Mouse (Mus musculus) liver, embryonic 12.5 days (tissue): ENCODE data around the gene Tspan31. TPM values are rescaled to one million over a fixed set of nuclear protein-coding genes. Genes with fewer than 3 reads are reported as not detected.

ENCODE experiments used
- ATAC-seq: fragments of 200-750 bp; cut with Nextera tagmentation; 2 replicates; pipeline ENCODE4 v1.8.0; 2017; ENCODE audit warnings: moderate number of reproducible peaks, mild to moderate bottlenecking, moderate library complexity
- H3K27ac ChIP-seq: fragments of 300-500 bp; sonication (generic); 2 replicates; pipeline ENCODE4 v1.5.1; 2016; ENCODE audit warnings: mild to moderate bottlenecking
- H3K27me3 ChIP-seq: fragments of 300-500 bp; sonication (generic); replicated peaks from 2 replicates; pipeline ENCODE4 v1.6.1; 2016; ENCODE audit warnings: mild to moderate bottlenecking, moderate library complexity
- H3K36me3 ChIP-seq: fragments of 300-500 bp; sonication (generic); 2 replicates; pipeline ENCODE4 v1.6.1; 2016; ENCODE audit warnings: mild to moderate bottlenecking, moderate library complexity
- H3K4me1 ChIP-seq: fragments of 300-500 bp; sonication (generic); 2 replicates; pipeline ENCODE4 v1.6.1; 2016
- H3K4me2 ChIP-seq: fragments of 300-500 bp; sonication (generic); 2 replicates; pipeline ENCODE4 v1.6.1; 2016; ENCODE audit warnings: mild to moderate bottlenecking, moderate library complexity
- H3K4me3 ChIP-seq: fragments of 300-500 bp; sonication (generic); 2 replicates; pipeline ENCODE4 v1.5.1; 2016; ENCODE audit warnings: mild to moderate bottlenecking, moderate library complexity
- H3K9ac ChIP-seq: fragments of 300-500 bp; sonication (generic); 2 replicates; pipeline ENCODE4 v1.6.1; 2016; ENCODE audit warnings: mild to moderate bottlenecking, moderate library complexity
- H3K9me3 ChIP-seq: fragments of 300-500 bp; sonication (generic); replicated peaks from 2 replicates; pipeline ENCODE4 v1.6.1; 2016; ENCODE audit warnings: mild to moderate bottlenecking, moderate library complexity
- WGBS: fragments of 180-500 bp; shearing (Covaris S2); methylation state at CpG from one replicate; pipeline ENCODE4 v1.1.7; 2016; ENCODE audit not compliant: insufficient replicate concordance; 5-methylcytosine and 5-hydroxymethylcytosine counted together
- polyA plus RNA-seq: library from polyadenylated mRNA; unstranded; fragments of >200 nt; fragmentation: Nextera tagmentation; extraction: Ambion mirVana; gene quantifications from 2 replicates; pipeline ENCODE4 v1.2.1, GENCODE M21; 2016

Gene Tspan31
- 75.2 and 81.9 TPM in 2 replicates for polyA plus RNA-seq

DNA sequence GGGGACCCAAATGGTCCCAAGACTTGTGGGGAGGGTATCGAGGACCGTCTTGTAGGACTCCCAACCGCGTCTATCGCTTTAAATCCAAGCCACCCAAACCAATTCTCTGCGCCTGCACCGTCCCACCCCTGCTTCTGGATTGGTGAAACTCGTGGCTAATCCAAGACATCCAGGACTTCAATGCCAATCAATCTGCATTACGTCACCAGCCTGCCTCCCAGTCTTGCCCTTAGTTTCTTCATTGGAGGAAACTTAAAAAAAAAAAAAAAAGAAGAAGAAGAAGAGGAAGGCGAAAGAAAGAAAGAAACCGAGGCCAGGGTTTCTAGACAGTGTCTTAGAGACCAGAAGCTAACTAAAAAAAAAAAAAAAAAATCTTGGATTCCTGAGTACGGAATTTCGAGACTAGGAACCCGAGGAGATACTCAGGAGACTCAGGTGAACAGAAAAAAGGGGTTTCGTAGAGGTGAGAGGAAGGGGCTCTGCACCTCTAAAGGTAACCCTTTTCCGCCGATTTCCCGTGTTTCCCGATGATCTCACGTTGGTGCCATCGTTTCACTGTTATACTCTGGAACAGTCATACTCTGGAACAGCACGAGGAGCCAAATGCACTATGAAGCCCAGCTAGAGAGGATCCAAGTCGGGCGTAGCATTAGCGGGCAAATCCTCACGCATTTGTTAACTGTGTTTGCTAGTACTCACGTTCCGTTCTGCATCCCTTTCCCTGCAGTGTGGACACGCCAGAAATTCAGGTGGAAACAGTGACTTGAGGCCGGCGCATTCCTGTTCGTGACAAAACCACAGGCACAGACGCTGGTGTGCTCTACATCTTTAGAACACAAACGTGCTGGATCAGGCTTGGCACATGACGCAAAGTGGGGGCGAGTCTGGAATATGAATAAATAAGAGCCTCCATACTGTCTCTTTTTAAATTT is at the start of gene Tspan31:
TSS of gene Tspan31 (minus strand) at position 75 of the 932 bp plus-strand sequence.
- Histone ChIP-seq H3K27me3 (peaks cover 6% of the 10 kb centered on the region), H3K4me2 (peak within 1 kb of the TSS; percentile 79), H3K9me3 (no peaks in the 10 kb centered on the region), H3K4me1 (peaks cover 52% of the 10 kb centered on the region), H3K4me3 (peak within 1 kb of the TSS; percentile 76), H3K27ac (peak within 1 kb of the TSS; percentile 80), H3K9ac (peak within 1 kb of the TSS; percentile 78), H3K36me3 (peaks cover 34% of the 10 kb centered on the region)
- ATAC-seq = peak; percentile 85
- 1% methylated on average over 36 of the region's 36 CpGs for WGBS

DNA sequence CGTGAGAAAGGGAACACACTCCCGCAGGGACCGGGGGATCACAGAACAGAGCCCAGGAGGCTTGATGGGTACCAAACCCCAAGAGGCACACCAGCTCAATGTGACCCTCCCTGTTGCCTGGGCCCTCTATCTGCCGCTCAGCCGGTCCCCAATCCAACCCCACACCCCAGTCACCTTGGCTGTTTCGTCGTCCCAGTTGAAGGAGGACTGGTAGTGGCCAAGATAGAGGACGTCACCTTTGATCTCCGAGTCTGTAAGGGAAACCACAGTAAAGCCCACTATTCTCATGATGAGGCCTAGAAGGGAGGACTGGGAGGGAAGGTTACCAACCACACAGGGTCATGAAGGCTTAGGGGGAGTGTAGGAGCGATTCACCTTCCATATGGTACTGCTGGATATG is 49.2 kb upstream of the Tspan31 start:
- H3K27ac ChIP-seq = no peak overlapping the region
- no peak overlapping the region for H3K9ac ChIP-seq
- no peak overlapping the region for H3K4me2 ChIP-seq
- no peaks in the 10 kb centered on the region for H3K9me3 ChIP-seq
- WGBS = 91% methylated on average over 10 of the region's 10 CpGs
- peaks cover 35% of the 10 kb centered on the region for H3K4me1 ChIP-seq
- H3K36me3 ChIP-seq = peaks cover 48% of the 10 kb centered on the region
- no peak overlapping the region for H3K4me3 ChIP-seq
- ATAC-seq = no peak
- no peaks in the 10 kb centered on the region for H3K27me3 ChIP-seq

DNA sequence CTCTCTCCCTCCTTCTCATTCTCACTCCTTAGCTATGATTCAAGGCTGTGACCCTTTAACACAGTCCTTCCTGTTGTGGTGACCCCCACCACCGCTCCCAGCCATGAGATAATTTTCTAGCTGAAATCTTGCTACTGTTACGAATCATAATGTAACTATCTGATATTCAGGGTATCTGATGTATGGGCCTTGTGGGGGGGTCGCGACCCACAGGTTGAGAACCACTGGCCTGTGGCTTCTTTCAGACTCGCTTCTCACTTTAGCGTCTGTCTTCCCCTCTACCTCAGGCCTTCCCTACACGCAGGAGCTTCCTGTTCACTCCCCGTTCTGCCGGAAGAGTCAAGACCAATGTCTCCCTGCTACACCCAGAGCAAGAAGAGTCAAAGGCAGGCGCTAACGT is 48.4 kb upstream of the Tspan31 start:
- H3K9ac ChIP-seq = no peak overlapping the region
- no peaks in the 10 kb centered on the region for H3K27me3 ChIP-seq
- no peak for ATAC-seq
- no peak overlapping the region for H3K4me2 ChIP-seq
- no peaks in the 10 kb centered on the region for H3K9me3 ChIP-seq
- peaks cover 55% of the 10 kb centered on the region for H3K36me3 ChIP-seq
- WGBS = 85% methylated on average over 11 of the region's 11 CpGs
- H3K4me1 ChIP-seq = peaks cover 31% of the 10 kb centered on the region
- no peak overlapping the region for H3K4me3 ChIP-seq
- no peak overlapping the region for H3K27ac ChIP-seq

DNA sequence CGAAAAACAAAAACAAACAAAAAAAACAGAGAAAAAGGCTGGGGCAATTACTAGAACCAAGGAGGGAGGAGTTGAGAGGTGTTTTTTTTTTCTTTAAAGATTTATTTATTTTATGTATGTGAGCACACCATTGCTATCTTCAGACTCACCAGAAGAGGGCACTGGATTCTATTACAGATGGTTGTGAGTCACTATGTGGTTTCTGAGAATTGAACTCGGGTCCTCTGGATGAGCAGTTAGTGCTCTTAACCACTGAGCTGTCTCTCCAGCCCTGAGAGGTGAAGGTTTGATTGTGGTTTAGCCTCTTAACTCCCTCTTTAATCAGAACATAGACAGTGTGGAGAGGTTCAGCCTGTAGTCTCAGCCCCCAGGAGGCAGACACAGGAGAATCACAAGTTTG is 45.0 kb upstream of the Tspan31 start:
- Histone ChIP-seq H3K4me3 (no peak overlapping the region), H3K36me3 (peaks cover 78% of the 10 kb centered on the region), H3K4me1 (peaks cover 4% of the 10 kb centered on the region), H3K9me3 (no peaks in the 10 kb centered on the region), H3K27ac (no peak overlapping the region), H3K27me3 (no peaks in the 10 kb centered on the region), H3K9ac (no peak overlapping the region), H3K4me2 (no peak overlapping the region)
- no peak for ATAC-seq
- WGBS = 53% methylated on average over 2 of the region's 2 CpGs

DNA sequence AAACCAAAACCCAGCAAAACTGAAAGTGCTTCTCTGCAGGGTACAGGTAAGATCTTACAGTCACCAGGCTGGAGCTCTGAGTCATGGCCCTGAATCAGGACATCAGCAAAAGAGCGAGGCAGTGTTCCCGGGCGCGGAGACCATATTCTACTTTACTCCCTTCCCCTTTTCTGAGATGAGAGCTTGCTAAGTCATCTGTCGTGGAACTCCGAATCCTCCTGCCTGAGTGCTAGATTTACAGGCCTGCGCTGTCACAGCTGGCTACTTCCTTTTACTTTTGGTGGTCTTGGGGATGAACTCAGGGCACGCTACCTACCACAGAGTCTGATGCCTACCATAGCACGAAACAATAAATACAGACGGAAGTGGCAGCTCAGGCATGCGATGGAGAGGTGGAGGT is 44.3 kb upstream of the Tspan31 start:
- WGBS = 76% methylated on average over 11 of the region's 11 CpGs
- no peak for ATAC-seq
- Histone ChIP-seq H3K4me2 (no peak overlapping the region), H3K4me3 (no peak overlapping the region), H3K27me3 (no peaks in the 10 kb centered on the region), H3K27ac (no peak overlapping the region), H3K9me3 (no peaks in the 10 kb centered on the region), H3K36me3 (peaks cover 75% of the 10 kb centered on the region), H3K9ac (no peak overlapping the region), H3K4me1 (peaks cover 4% of the 10 kb centered on the region; the same call in 1 of the 2 replicates)

DNA sequence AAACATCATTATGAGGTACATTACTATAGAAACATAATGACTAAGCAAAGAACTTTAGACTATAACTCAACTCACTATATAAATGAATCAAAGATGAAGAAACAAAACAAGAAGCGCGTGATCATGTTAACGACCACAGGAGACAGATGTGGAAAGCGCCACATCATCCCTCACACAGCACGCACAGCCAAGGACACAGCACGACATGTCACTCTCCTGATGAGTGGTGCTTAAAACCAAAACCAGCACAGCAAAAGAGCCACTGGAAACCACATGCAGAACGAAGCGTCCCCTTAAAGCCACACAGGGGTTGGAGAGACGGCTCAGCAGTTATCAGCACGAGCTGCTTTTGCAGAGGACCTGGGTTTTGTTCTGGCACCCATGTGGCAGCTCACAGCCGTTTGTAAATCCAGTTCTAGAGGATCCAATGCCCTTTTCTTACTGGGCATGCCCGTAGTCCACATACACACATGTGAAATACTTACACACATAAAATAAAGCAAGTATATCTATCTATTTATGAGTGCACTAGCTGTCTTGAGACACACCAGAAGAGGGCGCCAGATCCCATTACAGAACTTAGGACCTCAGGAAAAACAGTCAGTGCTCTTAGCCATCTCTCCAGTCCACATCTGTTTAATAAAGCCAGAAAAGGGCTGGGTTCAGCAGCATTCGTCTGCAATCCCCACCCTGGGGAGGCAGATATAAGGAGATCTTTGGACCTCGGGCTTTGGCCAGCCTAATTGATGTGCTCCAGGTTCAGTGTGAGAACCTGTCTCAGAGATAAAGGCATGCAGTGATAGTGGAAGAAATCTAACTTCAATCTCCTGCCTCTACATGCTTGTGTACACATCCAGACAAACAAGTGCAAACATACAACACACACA is 41.2 kb upstream of the Tspan31 start:
- Histone ChIP-seq H3K9ac (no peak overlapping the region), H3K9me3 (no peaks in the 10 kb centered on the region), H3K4me3 (no peak overlapping the region), H3K4me2 (no peak overlapping the region), H3K27ac (no peak overlapping the region), H3K27me3 (no peaks in the 10 kb centered on the region), H3K4me1 (peaks cover 27% of the 10 kb centered on the region), H3K36me3 (peaks cover 58% of the 10 kb centered on the region)
- ATAC-seq = no peak
- WGBS = 71% methylated on average over 15 of the region's 15 CpGs

DNA sequence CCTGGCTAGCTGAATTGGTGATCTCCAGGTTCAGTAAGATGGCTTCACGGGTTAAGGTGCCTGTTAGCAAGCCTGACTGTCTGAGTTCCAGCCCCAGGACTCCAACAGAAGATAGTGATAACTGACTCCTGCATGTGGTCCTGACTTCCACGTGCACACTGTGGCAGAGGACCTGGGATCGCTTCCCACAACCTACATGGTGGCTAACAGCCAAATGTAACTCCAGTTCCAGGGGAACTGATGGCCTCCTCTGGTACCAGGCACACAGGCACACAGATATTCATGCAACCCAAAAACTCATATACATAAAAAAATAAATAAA is 38.2 kb upstream of the Tspan31 start:
- H3K36me3 ChIP-seq = peaks cover 49% of the 10 kb centered on the region
- H3K27me3 ChIP-seq = no peaks in the 10 kb centered on the region
- no peak overlapping the region for H3K9ac ChIP-seq
- peak overlapping the region; percentile 49 for H3K4me2 ChIP-seq
- H3K27ac ChIP-seq = peak overlapping the region; percentile 59
- ATAC-seq = peak; percentile 61
- no peak overlapping the region for H3K4me3 ChIP-seq
- no peaks in the 10 kb centered on the region for H3K9me3 ChIP-seq
- peaks cover 39% of the 10 kb centered on the region for H3K4me1 ChIP-seq
- 34% methylated on average over 3 of the region's 3 CpGs for WGBS

DNA sequence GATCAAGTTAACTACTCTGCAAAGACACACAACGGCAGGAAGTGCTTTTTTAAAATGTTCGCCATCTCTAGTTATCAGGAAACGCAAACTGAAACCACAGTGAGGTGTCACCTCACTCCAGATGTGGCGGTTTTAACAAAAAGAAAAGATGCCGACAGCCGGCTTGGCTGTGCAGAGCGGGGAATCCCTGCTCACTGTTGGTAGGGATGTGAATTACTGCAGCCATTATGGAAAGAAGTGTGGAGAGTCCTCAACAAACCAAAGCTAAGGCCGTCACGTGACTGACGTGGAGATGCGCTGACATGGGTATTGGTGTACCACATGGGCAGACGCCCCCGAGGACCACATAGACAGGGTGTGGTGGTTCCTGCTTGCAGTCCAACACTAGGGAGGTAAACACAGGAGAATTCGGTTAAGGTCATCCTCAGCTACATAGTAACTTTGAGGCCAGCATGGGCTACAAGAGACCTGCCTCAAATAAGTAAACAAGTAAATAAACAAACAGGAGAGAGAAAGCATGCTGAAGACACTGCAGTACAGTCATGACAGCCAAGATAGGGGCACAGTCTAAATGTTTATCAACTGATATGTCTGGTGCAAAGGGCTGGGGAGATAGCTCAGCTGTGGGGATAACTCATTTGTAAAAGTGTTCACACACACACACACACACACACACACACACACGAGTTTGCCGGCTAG is 37.6 kb upstream of the Tspan31 start:
- peak; percentile 82 for ATAC-seq
- peaks cover 43% of the 10 kb centered on the region for H3K4me1 ChIP-seq
- H3K27ac ChIP-seq = peak overlapping the region; percentile 59
- no peaks in the 10 kb centered on the region for H3K9me3 ChIP-seq
- peak overlapping the region; percentile 49 for H3K4me2 ChIP-seq
- 35% methylated on average over 16 of the region's 16 CpGs for WGBS
- H3K9ac ChIP-seq = no peak overlapping the region
- no peak overlapping the region for H3K4me3 ChIP-seq
- peaks cover 44% of the 10 kb centered on the region for H3K36me3 ChIP-seq
- no peaks in the 10 kb centered on the region for H3K27me3 ChIP-seq

DNA sequence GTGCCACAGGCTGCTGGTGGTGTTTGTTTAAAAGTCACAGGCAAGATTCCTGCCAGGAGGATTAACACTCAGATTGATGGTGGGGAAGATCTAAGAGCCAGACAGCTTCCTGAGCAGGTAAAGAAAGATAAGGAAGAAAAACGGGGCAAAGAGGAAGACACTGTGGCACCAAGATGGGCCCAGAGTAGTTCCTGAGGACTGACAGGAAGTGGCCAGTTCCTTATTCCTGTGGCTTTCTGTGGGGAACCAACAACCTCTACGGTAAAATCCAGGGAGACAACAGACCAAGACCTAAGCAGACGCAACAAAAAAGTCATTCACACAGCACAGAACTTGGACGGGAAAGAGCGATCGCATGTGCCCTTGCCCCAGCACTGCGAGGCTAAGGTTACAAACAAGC is 33.6 kb upstream of the Tspan31 start:
- 26% methylated on average over 7 of the region's 7 CpGs for WGBS
- ATAC-seq = no peak

DNA sequence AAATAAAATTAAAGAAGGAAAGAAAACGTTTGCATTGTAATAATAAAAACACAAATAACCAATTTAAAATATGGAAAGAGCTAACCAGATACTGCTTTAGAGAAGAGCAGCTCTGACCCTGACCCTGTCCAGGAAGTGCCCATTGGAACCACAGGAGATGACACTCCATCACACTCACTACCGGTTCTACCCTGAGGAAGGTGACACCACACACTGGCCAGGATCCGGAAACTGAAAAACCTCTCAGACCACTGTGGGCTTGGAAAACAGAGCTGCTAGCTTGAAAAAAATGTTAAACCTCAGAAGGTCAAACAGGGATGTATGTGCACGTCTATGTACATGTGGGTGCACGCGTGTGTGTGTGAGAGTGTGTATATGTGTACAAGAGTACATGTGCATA is 31.1 kb upstream of the Tspan31 start:
- H3K27ac ChIP-seq = no peak overlapping the region
- no peak overlapping the region for H3K4me3 ChIP-seq
- no peak overlapping the region for H3K4me2 ChIP-seq
- WGBS = 52% methylated on average over 6 of the region's 6 CpGs
- no peak overlapping the region for H3K9ac ChIP-seq
- ATAC-seq = no peak
- H3K9me3 ChIP-seq = no peaks in the 10 kb centered on the region
- no peaks in the 10 kb centered on the region for H3K27me3 ChIP-seq
- H3K4me1 ChIP-seq = peaks cover 44% of the 10 kb centered on the region
- H3K36me3 ChIP-seq = peaks cover 55% of the 10 kb centered on the region

More for the DNA sequence above, 33.6 kb upstream of the Tspan31 start:
- Histone ChIP-seq H3K36me3 (peaks cover 43% of the 10 kb centered on the region), H3K4me3 (no peak overlapping the region), H3K27ac (no peak overlapping the region), H3K9ac (no peak overlapping the region), H3K4me2 (no peak overlapping the region), H3K9me3 (no peaks in the 10 kb centered on the region), H3K27me3 (no peaks in the 10 kb centered on the region), H3K4me1 (peaks cover 56% of the 10 kb centered on the region)

DNA sequence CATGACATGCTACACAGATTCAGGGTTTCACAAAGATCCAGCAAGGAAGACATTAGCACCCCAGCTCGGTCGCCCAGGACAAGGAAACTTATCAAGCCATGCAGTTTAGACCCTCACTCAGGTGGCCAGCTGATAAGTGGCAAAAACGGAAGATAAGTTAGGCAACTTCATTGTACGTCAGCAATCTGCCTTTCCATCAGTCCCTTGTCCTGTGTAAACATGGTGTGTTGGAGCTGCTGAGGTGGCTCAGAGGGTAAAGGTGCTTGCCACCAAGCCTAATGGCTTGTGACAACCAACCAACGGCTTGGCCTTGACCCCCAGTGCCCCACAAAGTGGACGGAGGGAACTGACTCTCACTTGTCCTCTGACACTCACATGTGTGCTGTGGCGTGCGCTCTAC is 30.4 kb upstream of the Tspan31 start:
- H3K36me3 ChIP-seq = peaks cover 57% of the 10 kb centered on the region
- H3K27me3 ChIP-seq = no peaks in the 10 kb centered on the region
- no peak overlapping the region for H3K4me3 ChIP-seq
- H3K9me3 ChIP-seq = no peaks in the 10 kb centered on the region
- no peak overlapping the region for H3K9ac ChIP-seq
- WGBS = 27% methylated on average over 8 of the region's 8 CpGs
- peak; percentile 73 for ATAC-seq
- H3K27ac ChIP-seq = peak overlapping the region; percentile 62
- H3K4me1 ChIP-seq = peaks cover 44% of the 10 kb centered on the region
- peak overlapping the region; percentile 35 for H3K4me2 ChIP-seq
